Mouse (Mus musculus) erythroblast, embryonic 14.5 days (primary cell): ENCODE measurements around the gene Rap2a.

Experiments used
- GATA1 ChIP-seq: IDR thresholded peaks from 2 replicates; pipeline ENCODE4 v1.6.1; 2012; ENCODE audit warnings: low read length, inconsistent platforms, mixed read lengths
- TAL1 ChIP-seq: IDR thresholded peaks from 3 replicates; pipeline ENCODE4 v1.6.1; 2012; ENCODE audit warnings: low read length, inconsistent platforms, mixed read lengths

- TF ChIP-seq GATA1, result no peak
- TF ChIP-seq TAL1, result no peak
These were observed 61.4 kb downstream of the Rap2a start for GRCm38 (mm10) chr14:120539626-120540025.
